Mouse (Mus musculus): Measurements from ENCODE around the gene Mal. TPM values are rescaled to one million over a fixed set of nuclear protein-coding genes. Genes with fewer than 3 reads are reported as not detected.

Mal gene
- 145 and 146 TPM in 2 replicates for polyA plus RNA-seq (2015; fragmentation: Nextera tagmentation; extraction: Ambion mirVana)

DNA sequence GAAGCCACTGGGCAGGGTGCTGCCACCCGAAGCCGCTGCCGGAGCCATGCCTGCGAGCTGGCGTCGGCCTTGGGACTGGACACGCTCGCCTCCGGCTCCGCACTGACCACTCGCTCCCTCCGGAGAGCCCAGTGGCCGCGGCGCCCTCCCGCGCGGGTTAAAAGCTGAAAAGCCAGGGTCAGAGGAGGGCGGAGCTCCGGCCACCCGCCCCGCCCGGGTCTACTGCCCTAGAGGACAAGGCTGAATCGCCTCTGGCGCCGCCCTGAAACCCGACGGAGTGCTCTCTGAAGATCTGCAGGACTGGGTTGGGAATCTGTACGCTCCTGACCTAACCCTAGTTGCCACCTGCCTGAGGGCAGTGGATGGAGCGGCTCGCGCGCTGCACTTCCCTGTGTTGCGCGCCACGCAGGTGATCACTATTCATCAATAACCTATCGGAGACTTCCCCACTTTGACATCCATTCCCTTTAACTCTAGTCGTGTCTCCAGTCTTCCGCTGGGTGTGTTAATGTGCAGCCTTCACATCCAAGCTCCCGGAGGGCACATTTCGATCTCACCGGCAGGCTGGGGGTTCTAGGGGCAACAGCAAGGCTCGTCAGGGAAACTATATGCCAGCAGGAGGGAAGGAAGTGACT, at the start of gene Mal:
Gene Mal, minus strand, starts transcription at position 610 of the 635 bp plus-strand sequence.
- DNase-seq (ENCODE audit: low spot score) (peak; percentile 47), ATAC-seq (replicated peaks; ENCODE audit: low FRiP score, low read depth) (peak; percentile 65)
- H3K27me3 ChIP-seq (ENCODE audit: insufficient read depth, low read length), result 0 out of 2 replicates have a peak, but pooled peaks cover 8% of the 10 kb centered on the region
- peak within 1 kb of the TSS; percentile 76 for H3K4me2 ChIP-seq (ENCODE audit: low read length)
- H3K4me3 ChIP-seq (replicated peaks; ENCODE audit: low read depth, low read length), result peak within 1 kb of the TSS; percentile 49
- H3K4me1 ChIP-seq (replicated peaks; ENCODE audit: insufficient read depth, low read length), result no peaks in the 10 kb centered on the region
- peak within 1 kb of the TSS; percentile 63 for H3K9ac ChIP-seq (ENCODE audit: low read depth, low read length)
- TF ChIP-seq CTCF (IDR thresholded peaks at IDR 0.05; ENCODE audit: low read depth), result no peak
- H3K9me3 ChIP-seq (replicated peaks; ENCODE audit: low read length), result no peaks in the 10 kb centered on the region
- WGBS, result 1% methylated on average over 43 of the region's 43 CpGs
- H3K27ac ChIP-seq, result peak within 1 kb of the TSS; percentile 79
- H3K36me3 ChIP-seq (ENCODE audit: insufficient read depth, low read length), result no peaks in the 10 kb centered on the region

DNA sequence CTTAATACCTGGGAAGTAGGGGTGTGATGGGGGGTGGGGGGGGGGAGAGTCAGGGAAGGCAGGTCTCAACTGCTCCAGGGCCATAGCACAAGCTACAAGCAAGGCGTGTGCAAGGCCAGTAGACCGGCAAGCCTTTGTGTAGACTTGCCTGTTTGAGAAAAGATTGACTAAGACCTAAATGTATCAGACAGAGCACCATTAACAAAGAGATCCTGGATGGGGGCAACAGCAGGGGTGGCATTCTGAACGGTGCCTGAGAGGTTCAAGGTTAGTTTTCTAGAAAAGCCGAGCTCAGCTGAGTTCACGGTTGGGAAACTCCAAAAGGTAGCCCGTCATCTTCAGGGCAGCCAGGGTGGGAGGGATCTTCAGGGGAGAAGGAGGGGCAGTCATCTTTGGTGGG, 48.8 kb upstream of the Mal start:
- no peak for TF ChIP-seq CTCF (IDR thresholded peaks at IDR 0.05; ENCODE audit: low read depth)
- H3K4me1 ChIP-seq (replicated peaks; ENCODE audit: insufficient read depth, low read length), result no peaks in the 10 kb centered on the region
- no peak overlapping the region for H3K4me2 ChIP-seq (ENCODE audit: low read length)
- no peaks in the 10 kb centered on the region for H3K9me3 ChIP-seq (replicated peaks; ENCODE audit: low read length)
- H3K27ac ChIP-seq, result no peak overlapping the region
- no peak for ATAC-seq (replicated peaks; ENCODE audit: low FRiP score, low read depth)
- DNase-seq (ENCODE audit: low spot score), result no peak
- H3K4me3 ChIP-seq (replicated peaks; ENCODE audit: low read depth, low read length), result no peak overlapping the region
- H3K36me3 ChIP-seq (ENCODE audit: insufficient read depth, low read length), result no peaks in the 10 kb centered on the region
- no peaks in the 10 kb centered on the region for H3K27me3 ChIP-seq (ENCODE audit: insufficient read depth, low read length)
- no peak overlapping the region for H3K9ac ChIP-seq (ENCODE audit: low read depth, low read length)
- 77% methylated on average over 6 of the region's 6 CpGs for WGBS

DNA sequence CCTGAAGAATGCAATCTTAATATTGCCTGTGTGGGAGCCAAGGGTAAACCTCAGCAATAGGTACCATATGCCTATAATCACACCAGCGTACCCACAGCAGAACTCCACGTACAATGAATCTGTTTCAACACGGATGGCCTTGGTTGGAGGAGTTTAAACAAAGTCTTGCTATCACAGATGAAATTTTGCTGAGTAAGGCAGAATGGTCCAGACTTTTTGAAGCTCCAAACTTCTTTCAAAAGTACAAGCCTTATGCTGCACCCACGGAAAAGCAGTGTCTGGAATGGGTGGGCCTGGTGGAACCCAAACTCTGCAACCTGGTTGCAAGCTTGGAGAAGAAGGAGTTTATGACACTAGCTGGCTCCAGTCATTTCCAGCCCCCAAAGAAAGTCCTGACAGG, 32.7 kb upstream of the Mal start:
- TF ChIP-seq CTCF (IDR thresholded peaks at IDR 0.05; ENCODE audit: low read depth), result no peak
- H3K4me3 ChIP-seq (replicated peaks; ENCODE audit: low read depth, low read length), result no peak overlapping the region
- no peaks in the 10 kb centered on the region for H3K27me3 ChIP-seq (ENCODE audit: insufficient read depth, low read length)
- H3K4me2 ChIP-seq (ENCODE audit: low read length), result no peak overlapping the region
- no peaks in the 10 kb centered on the region for H3K9me3 ChIP-seq (replicated peaks; ENCODE audit: low read length)
- ATAC-seq (replicated peaks; ENCODE audit: low FRiP score, low read depth) (no peak), DNase-seq (ENCODE audit: low spot score) (no peak)
- H3K9ac ChIP-seq (ENCODE audit: low read depth, low read length), result no peak overlapping the region
- no peaks in the 10 kb centered on the region for H3K36me3 ChIP-seq (ENCODE audit: insufficient read depth, low read length)
- 85% methylated on average over 4 of the region's 4 CpGs for WGBS
- no peak overlapping the region for H3K27ac ChIP-seq
- no peaks in the 10 kb centered on the region for H3K4me1 ChIP-seq (replicated peaks; ENCODE audit: insufficient read depth, low read length)

DNA sequence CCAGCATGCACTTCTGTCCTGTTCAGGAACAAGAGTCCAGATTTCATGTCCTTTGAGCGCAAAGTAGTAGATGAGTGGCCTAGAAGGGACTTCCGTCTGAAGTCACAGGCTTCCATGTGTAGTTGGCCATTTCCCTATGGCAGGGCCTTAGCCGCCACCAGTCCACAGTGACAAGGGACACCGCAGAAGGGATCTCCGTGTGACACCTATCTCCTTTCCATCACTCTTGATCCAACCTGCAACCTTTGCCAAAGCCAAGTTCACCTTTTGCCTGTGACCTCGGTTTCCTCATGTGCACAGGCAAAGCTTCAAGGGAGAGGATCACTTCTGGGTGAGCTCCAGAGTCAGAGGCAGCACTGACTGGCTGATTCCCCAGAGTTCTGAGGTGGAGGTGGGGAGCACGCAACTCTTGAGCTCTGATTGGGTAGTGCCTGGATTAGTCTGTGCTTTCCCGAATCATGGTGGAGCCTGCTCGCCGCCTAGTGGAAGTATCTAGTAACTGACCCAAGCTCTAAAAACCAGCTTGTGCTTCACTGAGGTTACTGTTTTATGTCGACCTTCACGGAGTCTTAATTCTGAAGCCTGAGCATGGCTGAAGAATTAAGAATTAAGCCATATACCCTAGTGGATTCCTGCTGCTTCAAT, 27.3 kb upstream of the Mal start:
- no peaks in the 10 kb centered on the region for H3K36me3 ChIP-seq (ENCODE audit: insufficient read depth, low read length)
- no peaks in the 10 kb centered on the region for H3K27me3 ChIP-seq (ENCODE audit: insufficient read depth, low read length)
- no peaks in the 10 kb centered on the region for H3K4me1 ChIP-seq (replicated peaks; ENCODE audit: insufficient read depth, low read length)
- WGBS, result 37% methylated on average over 12 of the region's 12 CpGs
- H3K9ac ChIP-seq (ENCODE audit: low read depth, low read length), result no peak overlapping the region
- no peak overlapping the region for H3K4me3 ChIP-seq (replicated peaks; ENCODE audit: low read depth, low read length)
- no peak overlapping the region for H3K4me2 ChIP-seq (ENCODE audit: low read length)
- DNase-seq (ENCODE audit: low spot score) (peak; percentile 84), ATAC-seq (replicated peaks; ENCODE audit: low FRiP score, low read depth) (peak; percentile 83)
- no peaks in the 10 kb centered on the region for H3K9me3 ChIP-seq (replicated peaks; ENCODE audit: low read length)
- TF ChIP-seq CTCF (IDR thresholded peaks at IDR 0.05; ENCODE audit: low read depth), result peak; percentile 88
- no peak overlapping the region for H3K27ac ChIP-seq

DNA sequence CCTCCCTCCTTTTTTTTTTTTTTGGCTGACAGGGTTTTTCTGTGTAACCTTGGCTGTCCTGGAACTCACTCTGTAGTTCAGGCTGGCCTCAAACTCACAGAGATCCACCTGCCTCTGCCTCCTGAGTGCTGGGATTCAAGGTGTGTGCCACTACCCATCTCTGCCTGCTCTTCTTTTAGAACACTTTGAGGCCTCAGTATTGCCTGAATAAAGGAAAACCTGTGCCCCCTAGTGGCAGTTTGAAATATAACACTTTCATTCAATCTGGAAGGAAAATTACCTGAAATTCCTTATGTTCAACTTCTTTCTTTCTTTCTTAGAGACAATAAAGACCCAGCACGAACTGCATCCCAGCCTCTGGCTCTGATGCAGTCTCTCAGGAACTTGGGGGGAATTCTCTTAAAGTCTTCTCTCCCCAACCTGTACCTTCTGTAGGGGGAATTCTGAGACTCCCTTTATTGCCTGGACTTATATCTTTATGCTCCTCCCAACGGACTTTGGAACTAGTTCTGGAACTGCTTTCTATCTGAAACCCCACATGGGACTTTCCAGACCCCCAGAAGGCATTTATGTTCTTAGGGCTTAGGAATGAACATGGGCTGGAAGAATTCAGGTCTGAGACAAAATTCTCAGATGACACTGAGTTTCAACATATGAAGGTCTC, 11.5 kb upstream of the Mal start:
- Histone ChIP-seq H3K27me3 (ENCODE audit: insufficient read depth, low read length) (no peaks in the 10 kb centered on the region), H3K9ac (ENCODE audit: low read depth, low read length) (no peak overlapping the region), H3K27ac (no peak overlapping the region), H3K4me3 (replicated peaks; ENCODE audit: low read depth, low read length) (no peak overlapping the region), H3K4me1 (replicated peaks; ENCODE audit: insufficient read depth, low read length) (no peaks in the 10 kb centered on the region), H3K4me2 (ENCODE audit: low read length) (no peak overlapping the region), H3K36me3 (ENCODE audit: insufficient read depth, low read length) (no peaks in the 10 kb centered on the region), H3K9me3 (replicated peaks; ENCODE audit: low read length) (no peaks in the 10 kb centered on the region)
- ATAC-seq (replicated peaks; ENCODE audit: low FRiP score, low read depth), result no peak
- peak; percentile 76 for DNase-seq (ENCODE audit: low spot score)
- TF ChIP-seq CTCF (IDR thresholded peaks at IDR 0.05; ENCODE audit: low read depth), result peak; percentile 77
- 20% methylated on average over 2 of the region's 2 CpGs for WGBS

DNA sequence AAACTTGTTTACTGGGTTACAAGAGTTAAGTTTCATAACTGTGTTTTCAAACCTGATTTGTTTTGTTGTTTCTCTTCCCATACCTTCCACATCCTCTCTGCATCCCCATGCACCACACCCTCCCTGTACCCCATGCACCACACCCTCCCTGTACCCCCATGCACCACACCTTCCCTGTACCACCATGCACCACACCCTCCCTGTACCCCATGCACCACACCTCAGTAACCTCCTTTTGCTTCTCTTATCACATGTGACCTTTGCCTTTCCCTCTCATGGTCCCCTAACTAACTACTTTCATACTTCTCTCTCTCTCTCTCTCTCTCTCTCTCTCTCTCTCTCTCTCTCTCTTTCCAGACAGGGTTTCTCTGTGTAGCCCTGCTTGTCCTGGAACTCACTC, 10.5 kb upstream of the Mal start:
- DNase-seq (ENCODE audit: low spot score) (no peak), ATAC-seq (replicated peaks; ENCODE audit: low FRiP score, low read depth) (no peak)
- no peak for TF ChIP-seq CTCF (IDR thresholded peaks at IDR 0.05; ENCODE audit: low read depth)
- Histone ChIP-seq H3K36me3 (ENCODE audit: insufficient read depth, low read length) (no peaks in the 10 kb centered on the region), H3K4me1 (replicated peaks; ENCODE audit: insufficient read depth, low read length) (no peaks in the 10 kb centered on the region), H3K27ac (no peak overlapping the region), H3K4me3 (replicated peaks; ENCODE audit: low read depth, low read length) (no peak overlapping the region), H3K27me3 (ENCODE audit: insufficient read depth, low read length) (no peaks in the 10 kb centered on the region), H3K4me2 (ENCODE audit: low read length) (no peak overlapping the region), H3K9me3 (replicated peaks; ENCODE audit: low read length) (no peaks in the 10 kb centered on the region), H3K9ac (ENCODE audit: low read depth, low read length) (no peak overlapping the region)

Measured in kidney, postnatal 0 days (tissue).